Mouse (Mus musculus): ENCODE results near the gene Timm10. TPM values are rescaled to one million over a fixed set of nuclear protein-coding genes. Genes with fewer than 3 reads are reported as not detected.

The Timm10 gene
- polyA plus RNA-seq (2017; shearing (Covaris generic)) = 20.9 TPM

GRCm38 (mm10) chr2:84826488-84827282, at the start of gene Timm10:
Timm10 (plus strand) TSS chr2:84826997.

GRCm38 (mm10) chr2:84798493-84798921, 28.3 kb upstream of the Timm10 start, which contains the start of gene Ube2l6:
Ube2l6 (plus strand) TSS chr2:84798828.

GRCm38 (mm10) chr2:84822552-84822951, 4.2 kb upstream of the Timm10 start, which contains the start of gene Smtnl1:
Smtnl1 (minus strand) TSS chr2:84822652.

GRCm38 (mm10) chr2:84838593-84838949, 11.8 kb downstream of the Timm10 start, which contains the start of gene Slc43a1:
Slc43a1 (plus strand) TSS chr2:84838850.

Other genes starting within 250 kb of the Timm10 start
- not detected for gene Ctnnd1, start 176.2 kb upstream of the Timm10 start, polyA plus RNA-seq (2017; shearing (Covaris generic))
- 0.19 TPM for gene Btbd18, start 167.9 kb upstream of the Timm10 start, polyA plus RNA-seq (2017; shearing (Covaris generic))
- gene Selenoh, start 156.2 kb upstream of the Timm10 start, polyA plus RNA-seq (2017; shearing (Covaris generic)) = 48.7 TPM
- not detected for gene Gm28635, start 149.0 kb upstream of the Timm10 start, polyA plus RNA-seq (2017; shearing (Covaris generic))
- 16.4 TPM for gene Med19, start 148.6 kb upstream of the Timm10 start, polyA plus RNA-seq (2017; shearing (Covaris generic))
- 57.6 TPM for gene Tmx2, start 147.9 kb upstream of the Timm10 start, polyA plus RNA-seq (2017; shearing (Covaris generic))
- gene Zdhhc5, start 111.8 kb upstream of the Timm10 start, polyA plus RNA-seq (2017; shearing (Covaris generic)) = 49.6 TPM
- gene Clp1, start 99.6 kb upstream of the Timm10 start, polyA plus RNA-seq (2017; shearing (Covaris generic)) = 74.1 TPM
- 0.77 TPM for gene Ypel4, start 92.9 kb upstream of the Timm10 start, polyA plus RNA-seq (2017; shearing (Covaris generic))
- gene Gm19426, start 83.3 kb upstream of the Timm10 start, polyA plus RNA-seq (2017; shearing (Covaris generic)) = not detected
- gene Serping1, start 51.6 kb upstream of the Timm10 start, polyA plus RNA-seq (2017; shearing (Covaris generic)) = not detected
- 0.73 TPM for gene Ube2l6, start 28.2 kb upstream of the Timm10 start, polyA plus RNA-seq (2017; shearing (Covaris generic))
- gene Smtnl1, start 4.3 kb upstream of the Timm10 start, polyA plus RNA-seq (2017; shearing (Covaris generic)) = not detected
- not detected for gene Slc43a1, start 11.9 kb downstream of the Timm10 start, polyA plus RNA-seq (2017; shearing (Covaris generic))
- not detected for gene Rtn4rl2, start 59.7 kb downstream of the Timm10 start, polyA plus RNA-seq (2017; shearing (Covaris generic))
- gene Slc43a3, start 109.6 kb downstream of the Timm10 start, polyA plus RNA-seq (2017; shearing (Covaris generic)) = 0.71 TPM
- gene Prg2, start 153.5 kb downstream of the Timm10 start, polyA plus RNA-seq (2017; shearing (Covaris generic)) = not detected
- gene Prg3, start 161.2 kb downstream of the Timm10 start, polyA plus RNA-seq (2017; shearing (Covaris generic)) = not detected
- gene Ssrp1, start 210.2 kb downstream of the Timm10 start, polyA plus RNA-seq (2017; shearing (Covaris generic)) = 161 TPM
- gene P2rx3, start 210.5 kb downstream of the Timm10 start, polyA plus RNA-seq (2017; shearing (Covaris generic)) = 0.85 TPM
- 11.0 TPM for gene Tnks1bp1, start 221.0 kb downstream of the Timm10 start, polyA plus RNA-seq (2017; shearing (Covaris generic))